Mouse (Mus musculus) adrenal gland, adult 18-20 months (tissue): ENCODE measurements around the gene Med15. TPM values are rescaled to one million over a fixed set of nuclear protein-coding genes. Genes with fewer than 3 reads are reported as not detected.
"Not testable (repeated sequence)": the region's sequence is repeated elsewhere in the genome, so short reads cannot be mapped to it uniquely, and the experiment has no call there.

ENCODE experiments used
- DNase-seq, 2 experiments: peaks; one replicate each; pipeline ENCODE4 v3.0.0; 2021 to 2022; ENCODE audit warnings: low spot score in 2 of 2
- total RNA-seq, 2 experiments: library from RNA; stranded (reverse); gene quantifications; 1 replicate in 1 of 2; 2 replicates in 1 of 2; pipeline ENCODE4 v1.2.3; 2021

Med15 gene
- total RNA-seq, 2 experiments from 2014 or later: 57.1 to 58.2 TPM

GRCm38 (mm10) chr16:17619198-17620105 is 113.2 kb downstream of the Med15 start, which contains the start of gene Smpd4:
Smpd4 (plus strand) TSS chr16:17619354.
- peak; percentile 96 to 98 for DNase-seq

- DNase-seq: peak; percentile 18 to 30
These were observed 114.6 kb downstream of the Med15 start for GRCm38 (mm10) chr16:17617922-17618565.

GRCm38 (mm10) chr16:17616212-17616611 is 116.5 kb downstream of the Med15 start:
- DNase-seq: no peak

- DNase-seq: not testable (repeated sequence)
These were observed 118.0 kb downstream of the Med15 start for GRCm38 (mm10) chr16:17614740-17615139.

- DNase-seq: no peak
These were observed 121.3 kb downstream of the Med15 start for GRCm38 (mm10) chr16:17611383-17611782.

- no peak for DNase-seq
These were observed 127.0 kb downstream of the Med15 start for GRCm38 (mm10) chr16:17605684-17606083.

GRCm38 (mm10) chr16:17604941-17605340 is 127.8 kb downstream of the Med15 start:
- DNase-seq: no peak

Other genes with a start within 250 kb of the Med15 start
- gene Aifm3, start 243.3 kb downstream of the Med15 start, total RNA-seq: 10 to 100 TPM in 1 of 2 experiments, 1 to 10 TPM in 1; 7.3 to 11.7 TPM
- gene Lztr1, start 224.2 kb downstream of the Med15 start, total RNA-seq: 10 to 100 TPM; 58.7 to 64.6 TPM
- gene Thap7, start 201.8 kb downstream of the Med15 start, total RNA-seq: 10 to 100 TPM; 35.1 to 38.5 TPM
- not detected for gene Lrrc74b, start 171.6 kb downstream of the Med15 start, total RNA-seq
- gene P2rx6, start 171.0 kb downstream of the Med15 start, total RNA-seq: 1 to 10 TPM; 1.8 to 2.8 TPM
- 10 to 100 TPM in 1 of 2 experiments, 1 to 10 TPM in 1; 8.7 to 14.2 TPM for gene Slc7a4, start 149.7 kb downstream of the Med15 start, total RNA-seq
- gene Smpd4, start 113.5 kb downstream of the Med15 start, total RNA-seq: 10 to 100 TPM; 29.9 to 30.2 TPM
- gene Ccdc74a, start 86.4 kb downstream of the Med15 start, total RNA-seq: 1 to 10 TPM; 1.2 to 1.8 TPM
- gene Klhl22, start 26.7 kb upstream of the Med15 start, total RNA-seq: 10 to 100 TPM; 29.8 to 38.3 TPM
- gene Scarf2, start 64.4 kb upstream of the Med15 start, total RNA-seq: 10 to 100 TPM in 1 of 2 experiments, 1 to 10 TPM in 1; 9.5 to 11.7 TPM
- gene B830017H08Rik, start 100.2 kb upstream of the Med15 start, total RNA-seq: not detected
- gene Car15, start 105.5 kb upstream of the Med15 start, total RNA-seq: 1 to 10 TPM; 1.8 to 2.2 TPM
- under 1 TPM; 0.32 to 0.66 TPM for gene Gm20518, start 158.8 kb upstream of the Med15 start, total RNA-seq
- not detected for gene Tssk1, start 161.3 kb upstream of the Med15 start, total RNA-seq
- 10 to 100 TPM; 56.7 to 68.6 TPM for gene Dgcr2, start 165.7 kb upstream of the Med15 start, total RNA-seq
- not detected for gene Tssk2, start 165.7 kb upstream of the Med15 start, total RNA-seq
- 10 to 100 TPM; 13.6 to 15.0 TPM for gene Ess2, start 178.5 kb upstream of the Med15 start, total RNA-seq
- not detected for gene Gsc2, start 182.2 kb upstream of the Med15 start, total RNA-seq
- 100 to 1,000 TPM; 368 to 895 TPM for gene Slc25a1, start 195.3 kb upstream of the Med15 start, total RNA-seq
- under 1 TPM in 1 of 2 experiments, not detected in 1; 0.42 TPM for gene Vpreb2, start 247.5 kb upstream of the Med15 start, total RNA-seq